Mouse (Mus musculus): ENCODE data around the gene Twist1. TPM values are rescaled to one million over a fixed set of nuclear protein-coding genes. Genes with fewer than 3 reads are reported as not detected.

The Twist1 gene
- total and polyA plus RNA-seq, 3 experiments = not detected

GRCm38 (mm10) chr12:33959846-33960245, 2.4 kb downstream of the Twist1 start:
- no peak overlapping the region for H3K4me3 ChIP-seq (ENCODE audit: low read depth, low read length)
- ATAC-seq (ENCODE audit: extremely low read depth, insufficient number of reproducible peaks, low FRiP score, poor library complexity, severe bottlenecking) = no peak
- TF ChIP-seq TAL1 (conservative IDR thresholded peaks at IDR 0.05; ENCODE audit: low read depth, low read length) (no peak), GATA2 (IDR thresholded peaks at IDR 0.05; ENCODE audit: borderline replicate concordance, low read depth, low read length) (no peak), CTCF (IDR thresholded peaks at IDR 0.05; ENCODE audit: low read depth, low read length) (no peak), GATA1 (IDR thresholded peaks at IDR 0.05; ENCODE audit: borderline replicate concordance, low read length) (no peak), POLR2AphosphoS5 (IDR thresholded peaks at IDR 0.05; ENCODE audit: insufficient replicate concordance, low read depth, low read length) (no peak)
- peaks cover 46% of the 10 kb centered on the region for H3K9me3 ChIP-seq (replicated peaks)
- no peaks in the 10 kb centered on the region for H3K36me3 ChIP-seq (replicated peaks)
- H3K4me1 ChIP-seq (ENCODE audit: insufficient read depth, low read depth, low read length) = no peaks in the 10 kb centered on the region
- peaks cover 7% of the 10 kb centered on the region; the same call in 1 of the 2 replicates for H3K27me3 ChIP-seq (ENCODE audit: insufficient read depth, low read length)
- no peak for DNase-seq (ENCODE audit: low spot score)

GRCm38 (mm10) chr12:33961013-33961412, 3.5 kb downstream of the Twist1 start:
- Histone ChIP-seq H3K4me3 (ENCODE audit: low read depth, low read length) (no peak overlapping the region), H3K9me3 (replicated peaks) (peaks cover 38% of the 10 kb centered on the region), H3K36me3 (replicated peaks) (no peaks in the 10 kb centered on the region), H3K27me3 (ENCODE audit: insufficient read depth, low read length) (peaks cover 5% of the 10 kb centered on the region; the same call in 1 of the 2 replicates), H3K4me1 (ENCODE audit: insufficient read depth, low read depth, low read length) (no peaks in the 10 kb centered on the region)
- TF ChIP-seq GATA2 (IDR thresholded peaks at IDR 0.05; ENCODE audit: borderline replicate concordance, low read depth, low read length) = no peak
- TF ChIP-seq TAL1 (conservative IDR thresholded peaks at IDR 0.05; ENCODE audit: low read depth, low read length) = no peak
- TF ChIP-seq POLR2AphosphoS5 (IDR thresholded peaks at IDR 0.05; ENCODE audit: insufficient replicate concordance, low read depth, low read length) = no peak
- no peak for TF ChIP-seq GATA1 (IDR thresholded peaks at IDR 0.05; ENCODE audit: borderline replicate concordance, low read length)
- TF ChIP-seq CTCF (IDR thresholded peaks at IDR 0.05; ENCODE audit: low read depth, low read length) = no peak
- ATAC-seq (ENCODE audit: extremely low read depth, insufficient number of reproducible peaks, low FRiP score, poor library complexity, severe bottlenecking) = no peak
- no peak for DNase-seq (ENCODE audit: low spot score)

- Histone ChIP-seq H3K9me3 (replicated peaks) (peaks cover 38% of the 10 kb centered on the region), H3K27me3 (ENCODE audit: insufficient read depth, low read length) (peaks cover 10% of the 10 kb centered on the region; the same call in 1 of the 2 replicates), H3K4me3 (ENCODE audit: low read depth, low read length) (no peak overlapping the region), H3K36me3 (replicated peaks) (no peaks in the 10 kb centered on the region), H3K4me1 (ENCODE audit: insufficient read depth, low read depth, low read length) (no peaks in the 10 kb centered on the region)
- DNase-seq (ENCODE audit: low spot score) (no peak), ATAC-seq (ENCODE audit: extremely low read depth, insufficient number of reproducible peaks, low FRiP score, poor library complexity, severe bottlenecking) (no peak)
- no peak for TF ChIP-seq GATA2 (IDR thresholded peaks at IDR 0.05; ENCODE audit: borderline replicate concordance, low read depth, low read length)
- TF ChIP-seq TAL1 (conservative IDR thresholded peaks at IDR 0.05; ENCODE audit: low read depth, low read length) = no peak
- no peak for TF ChIP-seq CTCF (IDR thresholded peaks at IDR 0.05; ENCODE audit: low read depth, low read length)
- no peak for TF ChIP-seq POLR2AphosphoS5 (IDR thresholded peaks at IDR 0.05; ENCODE audit: insufficient replicate concordance, low read depth, low read length)
Measured at GRCm38 (mm10) chr12:33962118-33962772, 4.8 kb downstream of the Twist1 start.

GRCm38 (mm10) chr12:33962773-33963130, 5.3 kb downstream of the Twist1 start:
- TF ChIP-seq CTCF (IDR thresholded peaks at IDR 0.05; ENCODE audit: low read depth, low read length) = no peak
- no peak for TF ChIP-seq GATA2 (IDR thresholded peaks at IDR 0.05; ENCODE audit: borderline replicate concordance, low read depth, low read length)
- no peak for TF ChIP-seq TAL1 (conservative IDR thresholded peaks at IDR 0.05; ENCODE audit: low read depth, low read length)
- no peak for TF ChIP-seq POLR2AphosphoS5 (IDR thresholded peaks at IDR 0.05; ENCODE audit: insufficient replicate concordance, low read depth, low read length)
- no peak for TF ChIP-seq GATA1 (IDR thresholded peaks at IDR 0.05; ENCODE audit: borderline replicate concordance, low read length)
- no peak for ATAC-seq (ENCODE audit: extremely low read depth, insufficient number of reproducible peaks, low FRiP score, poor library complexity, severe bottlenecking)
- Histone ChIP-seq H3K4me3 (ENCODE audit: low read depth, low read length) (no peak overlapping the region), H3K4me1 (ENCODE audit: insufficient read depth, low read depth, low read length) (no peaks in the 10 kb centered on the region), H3K27me3 (ENCODE audit: insufficient read depth, low read length) (peaks cover 14% of the 10 kb centered on the region; the same call in 1 of the 2 replicates), H3K9me3 (replicated peaks) (peaks cover 37% of the 10 kb centered on the region), H3K36me3 (replicated peaks) (no peaks in the 10 kb centered on the region)
- no peak for DNase-seq (ENCODE audit: low spot score)

- Histone ChIP-seq H3K9me3 (replicated peaks) (peaks cover 36% of the 10 kb centered on the region), H3K4me3 (ENCODE audit: low read depth, low read length) (no peak overlapping the region), H3K36me3 (replicated peaks) (no peaks in the 10 kb centered on the region), H3K4me1 (ENCODE audit: insufficient read depth, low read depth, low read length) (no peaks in the 10 kb centered on the region), H3K27me3 (ENCODE audit: insufficient read depth, low read length) (peaks cover 11% of the 10 kb centered on the region; the same call in 1 of the 2 replicates)
- TF ChIP-seq TAL1 (conservative IDR thresholded peaks at IDR 0.05; ENCODE audit: low read depth, low read length) = no peak
- no peak for TF ChIP-seq GATA1 (IDR thresholded peaks at IDR 0.05; ENCODE audit: borderline replicate concordance, low read length)
- TF ChIP-seq GATA2 (IDR thresholded peaks at IDR 0.05; ENCODE audit: borderline replicate concordance, low read depth, low read length) = no peak
- no peak for TF ChIP-seq CTCF (IDR thresholded peaks at IDR 0.05; ENCODE audit: low read depth, low read length)
- TF ChIP-seq POLR2AphosphoS5 (IDR thresholded peaks at IDR 0.05; ENCODE audit: insufficient replicate concordance, low read depth, low read length) = no peak
- DNase-seq (ENCODE audit: low spot score) (no peak), ATAC-seq (ENCODE audit: extremely low read depth, insufficient number of reproducible peaks, low FRiP score, poor library complexity, severe bottlenecking) (no peak)
Measured at GRCm38 (mm10) chr12:33963671-33964369, 6.3 kb downstream of the Twist1 start.

- ATAC-seq (ENCODE audit: extremely low read depth, insufficient number of reproducible peaks, low FRiP score, poor library complexity, severe bottlenecking) (no peak), DNase-seq (ENCODE audit: low spot score) (no peak)
- H3K27me3 ChIP-seq (ENCODE audit: insufficient read depth, low read length) = peaks cover 11% of the 10 kb centered on the region; the same call in 1 of the 2 replicates
- no peak overlapping the region for H3K4me3 ChIP-seq (ENCODE audit: low read depth, low read length)
- peaks cover 37% of the 10 kb centered on the region for H3K9me3 ChIP-seq (replicated peaks)
- no peaks in the 10 kb centered on the region for H3K36me3 ChIP-seq (replicated peaks)
- no peaks in the 10 kb centered on the region for H3K4me1 ChIP-seq (ENCODE audit: insufficient read depth, low read depth, low read length)
- TF ChIP-seq GATA1 (IDR thresholded peaks at IDR 0.05; ENCODE audit: borderline replicate concordance, low read length) (no peak), TAL1 (conservative IDR thresholded peaks at IDR 0.05; ENCODE audit: low read depth, low read length) (no peak), GATA2 (IDR thresholded peaks at IDR 0.05; ENCODE audit: borderline replicate concordance, low read depth, low read length) (no peak), CTCF (IDR thresholded peaks at IDR 0.05; ENCODE audit: low read depth, low read length) (no peak), POLR2AphosphoS5 (IDR thresholded peaks at IDR 0.05; ENCODE audit: insufficient replicate concordance, low read depth, low read length) (no peak)
Measured at GRCm38 (mm10) chr12:33964427-33964826, 7.0 kb downstream of the Twist1 start.
